Mouse (Mus musculus) liver, postnatal 0 days (tissue): ENCODE data around the gene Insm1. TPM values are rescaled to one million over a fixed set of nuclear protein-coding genes. Genes with fewer than 3 reads are reported as not detected.

Experiments used
- ATAC-seq: fragments of 200-750 bp; cut with Nextera tagmentation; 2 replicates; pipeline ENCODE4 v1.8.0; 2017; ENCODE audit warnings: mild to moderate bottlenecking, moderate library complexity
- DNase-seq: peaks from one replicate; pipeline ENCODE4 v3.0.0-alpha.2; 2016
- H3K27ac ChIP-seq: fragments of 300-500 bp; sonication (generic); 2 replicates; pipeline ENCODE4 v1.5.1; 2014; ENCODE audit warnings: antibody characterized with exemption, moderate library complexity, mild to moderate bottlenecking, low read depth
- H3K27me3 ChIP-seq: fragments of 300-500 bp; sonication (generic); 2 replicates; pipeline ENCODE4 v1.6.1; 2014; ENCODE audit warnings: low read length, control low read depth, mixed read lengths; ENCODE audit not compliant: insufficient read depth
- H3K36me3 ChIP-seq: fragments of 300-500 bp; sonication (generic); replicated peaks from 2 replicates; pipeline ENCODE4 v1.6.1; 2014; ENCODE audit warnings: mild to moderate bottlenecking, control low read depth, low read length, moderate library complexity, mixed read lengths; ENCODE audit not compliant: insufficient read depth
- H3K4me1 ChIP-seq: fragments of 300-500 bp; sonication (generic); 2 replicates; pipeline ENCODE4 v1.6.1; 2014; ENCODE audit warnings: antibody characterized with exemption, mild to moderate bottlenecking, control low read depth; ENCODE audit not compliant: insufficient read depth
- H3K4me2 ChIP-seq: fragments of 300-500 bp; sonication (generic); 2 replicates; pipeline ENCODE4 v1.6.1; 2014; ENCODE audit warnings: low read depth, mild to moderate bottlenecking, low read length, moderate library complexity, mixed read lengths
- H3K4me3 ChIP-seq: fragments of 300-500 bp; sonication (generic); 2 replicates; pipeline ENCODE4 v1.5.1; 2014; ENCODE audit warnings: low read depth, low read length
- H3K9ac ChIP-seq: fragments of 300-500 bp; sonication (generic); replicated peaks from 2 replicates; pipeline ENCODE4 v1.6.1; 2014; ENCODE audit warnings: mild to moderate bottlenecking, moderate library complexity
- H3K9me3 ChIP-seq: fragments of 300-500 bp; sonication (generic); 2 replicates; pipeline ENCODE4 v1.6.1; 2016; ENCODE audit warnings: mild to moderate bottlenecking, control low read depth, low read length, mixed read lengths
- CTCF ChIP-seq: sonication (generic); IDR thresholded peaks from 2 replicates; pipeline ENCODE4 v1.5.1; 2016; ENCODE audit warnings: antibody characterized with exemption, low read depth
- EP300 ChIP-seq: IDR thresholded peaks from 2 replicates; pipeline ENCODE4 v1.6.1; 2016; ENCODE audit warnings: antibody characterized with exemption, low read depth, mild to moderate bottlenecking
- WGBS: fragments of 180-500 bp; shearing (Covaris S2); extraction: QIAGEN DNeasy Blood & Tissue Kit; methylation state at CpG from one replicate; pipeline ENCODE4 v1.1.7; 2014; ENCODE audit not compliant: insufficient replicate concordance; 5-methylcytosine and 5-hydroxymethylcytosine counted together
- polyA plus RNA-seq: library from polyadenylated mRNA; unstranded; fragments of >200 nt; fragmentation: Nextera tagmentation; extraction: Ambion mirVana; gene quantifications from 2 replicates; pipeline ENCODE4 v1.2.1, GENCODE M21; 2015

The Insm1 gene
- polyA plus RNA-seq, 1 experiment from 2014 or later: not detected

DNA sequence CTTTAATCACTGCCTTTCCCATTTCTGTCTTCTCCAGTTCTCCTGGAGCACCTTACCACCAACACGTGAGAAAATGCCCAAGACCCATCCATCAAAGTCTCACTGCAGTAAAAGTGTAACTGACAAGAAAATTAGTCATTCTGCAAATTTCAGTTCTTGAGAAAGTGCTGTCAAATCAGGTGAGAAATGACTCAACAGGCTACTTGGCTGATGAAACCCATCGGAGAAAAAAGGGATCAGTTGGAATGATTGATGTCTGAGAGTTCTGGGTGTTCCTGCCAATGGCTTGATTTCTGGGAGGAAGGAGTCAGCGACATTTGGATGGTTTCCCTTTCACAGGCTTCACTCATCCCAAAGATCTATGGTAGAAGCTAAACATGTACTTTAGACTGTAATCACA is 44.8 kb downstream of the Insm1 start:
- H3K9ac ChIP-seq: no peak overlapping the region
- H3K9me3 ChIP-seq: no peaks in the 10 kb centered on the region
- TF ChIP-seq CTCF (no peak), EP300 (no peak)
- ATAC-seq: no peak
- no peaks in the 10 kb centered on the region; the same call in 1 of the 2 replicates for H3K36me3 ChIP-seq
- DNase-seq: no peak
- no peak overlapping the region for H3K4me3 ChIP-seq
- no peak overlapping the region for H3K4me2 ChIP-seq
- 69% methylated on average over 3 of the region's 3 CpGs for WGBS
- H3K4me1 ChIP-seq: no peaks in the 10 kb centered on the region
- no peaks in the 10 kb centered on the region for H3K27me3 ChIP-seq
- H3K27ac ChIP-seq: no peak overlapping the region
